Mouse (Mus musculus) ES-E14 (cell line): ENCODE results near the gene Hormad2.

Experiments
- CHD2 ChIP-seq: IDR thresholded peaks from 2 replicates; pipeline ENCODE4 v1.6.1; 2014; ENCODE audit warnings: mild to moderate bottlenecking, low read depth, low read length, inconsistent platforms
- MAFK ChIP-seq: IDR thresholded peaks from 2 replicates; pipeline ENCODE4 v1.6.1; 2014; ENCODE audit warnings: mild to moderate bottlenecking, low read depth, low read length, inconsistent platforms; ENCODE audit not compliant: insufficient read depth
- ZC3H11A ChIP-seq: IDR thresholded peaks from 2 replicates; pipeline ENCODE4 v1.6.1; 2012; ENCODE audit warnings: low read depth, mild to moderate bottlenecking, inconsistent platforms, low read length, borderline replicate concordance

GRCm38 (mm10) chr11:4487401-4487965 is 46.6 kb upstream of the Hormad2 start:
- TF ChIP-seq CHD2 (no peak), MAFK (no peak), ZC3H11A (no peak)
